Mouse (Mus musculus) heart, postnatal 4 days (tissue): ENCODE data around the gene Srgap2. TPM values are rescaled to one million over a fixed set of nuclear protein-coding genes. Genes with fewer than 3 reads are reported as not detected.

Experiments used
- DNase-seq: peaks from one replicate; pipeline ENCODE4 v3.0.0; 2021
- total RNA-seq, 2 experiments: library from RNA; stranded (reverse); gene quantifications; 2 replicates each; pipeline ENCODE4 v1.2.3; 2021

Srgap2 gene
- total RNA-seq, 2 experiments from 2014 or later, result 34.2 to 40.4 TPM

DNA sequence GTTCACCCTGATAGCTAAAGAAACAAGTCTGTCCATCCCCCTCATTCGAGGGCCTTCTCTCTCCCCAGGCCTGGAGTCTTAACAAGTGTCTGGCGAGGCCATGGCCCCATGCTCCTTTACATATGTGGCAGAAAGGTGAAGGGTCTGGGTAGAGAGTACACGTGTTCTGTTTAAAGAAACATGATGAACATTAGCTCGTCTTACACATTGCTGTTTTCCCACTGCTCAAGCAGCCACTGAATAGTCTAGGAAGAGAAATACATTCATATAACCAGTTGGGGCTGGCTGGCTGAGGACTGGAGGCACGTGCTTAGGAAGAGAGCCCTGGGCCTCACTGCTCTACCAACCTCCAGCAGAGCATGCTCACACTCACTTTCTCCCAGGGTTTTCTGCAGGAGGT lies 191.1 kb downstream of the Srgap2 start:
- DNase-seq, result no peak

DNA sequence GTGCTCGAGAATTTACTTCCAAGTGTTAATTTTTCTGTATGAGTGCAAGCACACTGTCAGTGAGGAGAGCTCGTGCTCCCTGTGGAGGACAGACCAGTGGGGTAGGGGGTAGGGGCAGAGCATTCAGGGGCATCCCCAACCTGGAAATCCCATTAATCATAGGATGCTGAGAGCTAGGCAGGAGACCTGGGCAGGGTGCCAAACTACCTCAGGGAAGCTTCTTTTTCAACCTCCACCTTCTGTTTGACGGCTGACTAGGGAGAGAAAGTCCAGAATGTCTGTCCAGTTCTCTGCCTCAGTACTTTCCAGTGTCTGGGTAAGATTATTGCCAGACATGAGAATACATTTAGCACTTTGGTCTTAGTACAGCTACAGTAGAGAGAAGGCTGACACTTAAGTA lies 191.5 kb downstream of the Srgap2 start:
- DNase-seq, result peak; percentile 24

DNA sequence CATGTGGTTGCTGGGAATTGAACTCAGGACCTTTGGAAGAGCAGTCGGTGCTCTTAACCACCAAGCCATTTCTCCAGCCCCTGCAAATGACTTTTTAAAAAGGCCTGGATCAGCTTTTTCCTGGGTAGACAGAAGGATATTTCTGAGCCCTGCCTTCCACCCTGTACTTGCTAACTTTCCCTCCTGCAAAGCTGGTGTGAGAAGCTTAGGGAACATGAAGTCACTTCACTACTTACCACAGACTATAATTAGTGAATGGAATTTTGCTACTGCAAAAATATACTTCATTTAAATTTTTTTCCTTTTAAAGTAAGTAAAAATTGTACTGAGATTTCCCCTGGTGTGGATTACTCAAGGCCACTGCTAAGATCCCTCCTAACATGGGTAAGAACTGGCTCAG lies 196.0 kb downstream of the Srgap2 start:
- DNase-seq, result no peak

DNA sequence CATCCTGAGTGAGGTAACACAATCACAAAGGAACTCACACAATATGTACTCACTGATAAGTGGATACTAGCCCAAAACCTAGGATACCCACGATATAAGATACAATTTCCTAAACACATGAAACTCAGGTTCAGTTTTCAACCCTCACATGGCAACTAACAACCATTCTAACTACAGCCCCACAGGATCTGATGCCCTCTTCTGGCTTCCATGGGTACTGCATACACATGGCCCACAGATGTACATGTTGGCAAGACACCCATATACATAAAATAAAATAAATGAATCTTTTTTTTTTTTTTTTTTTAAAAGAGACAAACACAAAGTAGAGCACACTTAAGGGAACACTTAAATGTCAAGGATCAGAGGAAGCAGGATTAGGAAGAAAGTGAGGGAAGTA lies 198.1 kb downstream of the Srgap2 start:
- DNase-seq, result peak; percentile 16

DNA sequence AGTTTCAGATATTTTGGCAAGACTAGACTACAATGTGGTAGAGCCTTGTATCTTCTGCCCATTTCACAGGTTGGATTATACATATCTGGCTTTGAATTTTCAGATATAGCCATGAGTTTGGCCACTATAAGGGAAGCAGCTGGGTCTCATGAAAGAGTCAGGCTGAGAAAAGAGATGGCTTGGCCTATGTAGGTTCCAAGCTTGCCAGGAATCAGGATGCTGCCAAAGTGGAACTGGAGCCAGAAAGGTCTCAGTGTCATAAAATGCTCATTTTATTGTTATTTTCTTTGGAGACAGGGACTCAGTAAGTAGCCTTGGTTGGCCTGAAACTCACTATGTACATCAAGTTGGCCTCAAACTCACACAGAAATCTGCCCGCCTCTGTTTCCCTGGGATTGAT lies 200.0 kb downstream of the Srgap2 start:
- no peak for DNase-seq

DNA sequence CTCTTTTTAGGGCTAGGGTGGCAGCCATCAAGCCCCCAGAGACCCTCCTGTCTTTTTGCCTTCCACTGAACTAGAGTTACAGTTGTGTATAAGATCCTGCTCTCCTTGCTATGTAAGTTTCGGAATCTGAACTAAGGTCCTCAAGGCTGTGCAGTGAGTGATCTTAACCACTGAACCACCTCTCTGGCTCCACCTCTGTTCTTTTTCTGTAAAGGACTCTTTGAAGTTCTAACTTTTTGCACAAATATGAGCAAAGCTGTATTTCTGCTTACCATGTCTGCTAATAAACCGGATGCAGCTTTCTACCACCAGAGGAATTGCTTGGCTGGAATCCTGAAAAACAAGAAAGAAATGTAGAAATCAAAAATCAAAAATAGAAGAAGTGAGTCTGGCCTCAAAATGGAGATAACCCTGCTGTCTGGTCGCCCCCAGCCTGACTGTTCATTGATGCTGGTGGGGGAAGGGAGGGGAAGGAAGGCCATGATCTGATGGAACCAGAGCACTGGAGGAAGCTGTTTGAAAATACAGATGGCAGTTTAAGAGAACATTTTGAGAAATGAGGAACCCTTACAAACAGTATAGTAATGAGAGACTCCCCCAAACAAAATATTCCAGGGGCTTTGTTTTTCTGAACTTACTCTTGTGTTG lies 202.2 kb downstream of the Srgap2 start:
- DNase-seq, result no peak

DNA sequence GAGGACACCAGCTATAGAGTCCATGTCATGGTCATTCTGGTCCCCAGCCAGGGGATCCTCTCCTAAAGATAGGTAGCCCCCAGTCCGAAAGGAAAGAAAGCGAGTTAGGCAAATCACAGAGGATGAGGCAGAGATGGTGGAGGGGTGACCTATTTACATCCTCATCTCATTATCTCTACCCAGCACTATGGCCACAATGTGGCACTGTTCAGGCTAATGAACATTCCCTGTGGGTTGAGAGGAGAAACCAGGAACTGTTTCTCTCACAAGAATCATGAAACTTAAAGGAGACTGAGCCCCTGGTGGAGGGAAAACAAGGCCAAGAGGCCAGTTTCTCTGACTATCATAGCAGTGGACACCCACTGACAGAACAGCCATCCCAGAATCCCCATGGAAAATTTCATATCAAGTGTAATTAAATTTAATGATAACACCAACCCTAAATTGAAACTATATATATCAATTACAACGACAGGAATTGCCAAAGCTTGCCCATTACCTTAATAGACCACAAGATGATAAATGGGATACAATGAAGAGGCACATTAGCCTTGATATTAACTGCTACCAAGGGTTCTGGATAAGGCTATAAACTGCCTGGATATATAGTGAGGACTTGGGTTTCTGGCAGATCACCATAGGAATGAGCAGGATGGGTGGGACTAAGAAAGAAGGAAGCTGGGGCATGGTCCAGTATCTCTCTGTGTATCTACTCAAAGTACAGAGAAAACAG lies 207.4 kb downstream of the Srgap2 start:
- no peak for DNase-seq

DNA sequence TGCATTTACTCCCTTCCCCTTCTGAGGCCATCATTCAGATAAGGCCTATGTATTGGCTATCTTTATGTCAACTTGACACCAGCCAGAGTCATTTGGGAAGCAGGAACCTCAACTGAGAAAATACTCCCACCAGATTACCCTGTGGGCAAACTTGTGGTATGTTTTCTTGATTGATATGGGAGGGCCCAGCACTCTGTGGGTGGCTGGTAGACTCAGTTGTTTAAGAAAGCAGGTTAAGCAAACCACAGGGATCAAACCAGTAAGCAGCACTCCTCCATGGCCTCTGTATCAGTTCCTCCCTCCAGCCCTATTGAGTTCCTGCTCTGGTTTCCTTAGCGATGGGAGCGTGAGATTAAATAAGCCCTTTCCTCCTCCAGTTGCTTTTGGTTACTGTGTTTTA lies 208.8 kb downstream of the Srgap2 start:
- DNase-seq, result no peak

DNA sequence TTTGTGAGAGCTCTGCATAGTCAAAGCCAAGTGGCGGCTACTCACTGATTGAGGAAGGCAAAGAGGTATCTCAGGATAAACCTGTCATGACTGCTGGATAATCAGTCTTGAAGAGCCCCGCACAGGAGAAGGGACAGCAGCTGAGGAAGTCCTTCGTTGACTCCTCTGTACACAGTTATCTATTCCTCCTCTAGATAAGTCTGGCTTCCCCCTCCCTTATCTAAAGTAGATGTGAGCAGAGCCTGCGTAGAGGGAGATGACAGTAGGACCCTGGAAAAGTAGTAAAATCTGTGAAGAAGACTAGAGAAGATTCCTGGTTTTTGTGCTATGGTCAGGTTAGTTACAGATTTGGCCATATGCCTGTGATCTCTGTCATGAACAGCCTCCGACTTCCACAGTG lies 209.5 kb downstream of the Srgap2 start:
- DNase-seq, result no peak

DNA sequence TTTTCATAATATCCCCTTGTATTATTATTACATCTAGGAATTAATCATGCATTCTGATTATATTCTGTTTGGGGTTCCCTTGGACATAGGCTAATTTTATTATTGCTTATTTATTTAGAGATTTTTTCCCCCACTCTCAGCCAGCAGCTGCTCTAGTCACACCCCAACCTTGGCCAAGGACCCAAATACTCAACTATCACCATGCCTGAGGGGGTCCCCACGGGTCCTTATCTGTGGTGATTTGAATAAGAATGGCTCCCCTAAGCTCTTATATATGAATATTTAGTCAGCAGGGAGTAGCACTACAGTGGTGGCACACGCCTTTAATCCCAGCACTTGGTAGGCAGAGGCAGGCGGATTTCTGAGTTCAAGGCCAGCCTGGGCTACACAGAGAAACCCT lies 215.9 kb downstream of the Srgap2 start:
- DNase-seq, result no peak

DNA sequence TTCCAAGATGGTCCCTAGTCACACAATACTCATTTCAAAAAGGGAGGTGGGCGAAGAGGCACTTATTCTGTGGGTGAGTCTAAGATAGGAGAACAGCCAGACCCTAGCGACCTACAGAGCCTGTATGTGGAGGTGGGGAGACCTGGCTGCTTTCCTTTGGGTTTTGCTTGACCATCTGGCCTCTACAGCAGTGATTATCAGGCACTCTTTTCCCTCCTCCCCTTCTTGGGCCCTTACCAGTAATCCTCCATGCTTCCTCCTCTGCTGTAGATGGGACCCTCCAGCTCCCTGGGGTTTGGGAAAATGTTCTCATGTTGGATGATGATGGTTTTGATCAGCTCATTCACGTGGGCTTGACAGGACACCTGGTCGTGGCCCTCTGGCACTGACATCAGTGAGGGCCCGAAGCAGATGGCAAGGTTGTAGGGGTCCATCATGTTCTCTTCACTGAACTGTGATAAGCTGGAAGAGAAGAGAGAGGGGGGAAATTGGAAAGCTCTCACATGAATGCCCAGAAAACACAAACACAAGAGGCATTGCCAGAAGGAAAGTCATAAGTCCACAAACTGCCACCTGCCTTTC lies 216.8 kb downstream of the Srgap2 start:
- no peak for DNase-seq

DNA sequence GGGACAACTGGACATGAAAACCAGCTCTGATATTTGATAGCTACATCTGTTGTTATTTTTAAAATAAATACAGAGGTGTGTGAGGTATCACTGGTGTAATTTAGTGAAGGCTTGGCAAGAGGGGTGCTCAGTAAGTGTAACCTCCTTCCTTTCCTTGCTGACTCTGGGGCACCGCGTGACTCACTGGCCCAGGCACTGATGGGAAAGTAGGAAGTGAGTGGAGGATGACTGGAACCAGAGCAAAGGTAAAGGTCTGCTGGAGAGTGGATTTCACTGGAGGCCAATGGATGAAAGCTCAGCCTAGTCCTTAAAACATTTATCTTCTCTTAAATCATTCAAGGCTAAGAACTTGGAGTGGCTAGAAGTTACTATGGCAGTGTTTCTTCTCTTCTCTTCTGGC lies 226.4 kb downstream of the Srgap2 start:
- DNase-seq, result no peak

DNA sequence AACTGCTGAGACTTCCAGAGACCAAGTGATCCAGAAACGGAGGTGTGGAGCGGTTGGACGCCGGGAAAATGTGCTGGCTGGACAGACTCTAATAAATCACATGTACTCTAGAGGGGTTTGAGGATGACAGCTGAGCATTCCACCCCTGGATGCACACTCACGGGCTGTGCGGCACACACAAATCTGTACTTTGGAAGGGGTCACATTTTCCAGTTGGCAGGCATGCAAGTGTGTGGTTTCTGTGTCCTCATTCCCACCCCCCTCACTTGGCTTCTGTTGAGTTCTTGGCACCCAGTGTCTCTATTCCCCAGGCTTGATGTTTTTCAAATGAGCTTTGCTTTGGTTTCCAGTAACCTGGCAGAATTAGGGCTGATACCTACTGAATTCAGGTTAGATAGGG lies 227.4 kb downstream of the Srgap2 start:
- no peak for DNase-seq

DNA sequence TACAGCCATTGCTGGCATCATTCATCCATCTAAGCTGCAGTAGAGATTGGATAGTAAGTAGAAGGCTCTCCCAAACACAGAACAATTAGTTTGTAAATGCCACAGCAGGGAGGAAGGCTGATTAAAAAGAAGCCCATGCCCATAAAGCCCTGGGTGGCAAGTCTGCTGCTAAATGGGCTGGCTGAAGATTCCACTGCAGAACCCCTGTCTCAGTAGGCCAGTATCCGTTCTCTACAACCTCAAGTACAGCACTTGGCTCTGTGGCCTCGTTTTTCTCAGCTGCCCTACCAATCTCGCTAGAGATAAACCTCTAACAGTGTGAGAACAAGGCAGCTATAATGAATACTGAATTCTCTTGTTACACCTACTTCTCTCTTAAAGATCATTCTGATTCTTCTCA lies 227.9 kb downstream of the Srgap2 start:
- DNase-seq, result no peak

DNA sequence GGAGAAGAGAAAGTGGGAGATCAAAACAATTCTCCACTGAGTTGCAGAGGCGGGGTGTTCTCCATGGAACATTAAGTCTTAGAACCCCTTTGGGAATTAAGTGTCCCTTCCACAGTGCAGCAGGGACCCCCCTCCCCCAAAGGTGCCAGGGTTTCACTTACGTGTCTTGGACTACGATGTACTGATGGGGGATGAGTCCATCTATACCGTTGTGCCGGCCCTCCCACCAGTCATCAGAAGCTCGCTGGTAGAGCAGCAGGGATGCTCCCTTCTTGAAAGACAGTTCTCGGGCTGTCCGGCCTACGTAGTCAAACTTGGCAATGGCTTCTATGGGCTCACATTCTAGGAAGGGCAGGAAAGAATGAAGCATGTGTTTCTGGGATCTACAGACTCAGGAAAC lies 229.0 kb downstream of the Srgap2 start:
- DNase-seq, result no peak

DNA sequence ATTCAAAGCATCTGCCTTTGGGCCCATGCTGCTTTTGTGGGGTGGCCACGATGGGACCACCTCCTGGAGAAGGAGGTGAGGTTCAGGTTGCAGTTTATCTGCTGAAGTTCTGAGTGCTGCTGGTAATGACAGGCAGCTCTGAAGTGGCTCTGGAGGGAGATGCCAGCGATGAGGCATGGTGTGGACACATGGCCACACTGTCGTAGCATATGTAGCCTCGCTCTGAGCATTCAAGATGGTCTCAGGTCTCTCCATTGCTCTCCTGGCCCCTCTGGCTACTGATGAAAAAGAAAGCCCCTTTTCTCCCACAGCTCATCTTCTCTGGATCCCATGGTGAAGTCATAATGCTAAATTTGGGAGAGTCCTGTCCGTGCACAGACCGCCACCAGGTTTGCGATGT lies 230.4 kb downstream of the Srgap2 start:
- no peak for DNase-seq

DNA sequence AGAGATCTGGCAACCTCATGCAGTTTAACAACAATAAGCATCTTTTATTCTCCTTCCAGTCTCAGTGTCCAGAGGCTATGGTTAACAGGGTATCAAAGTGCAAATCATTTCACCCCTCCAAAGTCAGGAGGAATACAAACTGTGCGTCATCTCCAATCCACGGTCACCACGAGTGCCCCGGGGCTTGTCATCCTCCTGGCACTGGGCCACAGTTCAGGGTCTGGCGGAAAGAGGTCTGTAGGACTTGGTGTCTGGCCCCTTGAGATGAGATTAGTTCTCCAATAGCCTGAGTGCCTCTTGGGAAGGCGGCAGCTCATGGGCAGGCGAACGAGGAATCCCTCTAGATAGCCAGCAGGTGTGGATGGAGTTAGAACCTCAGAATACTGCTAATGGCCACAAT lies 232.0 kb downstream of the Srgap2 start:
- peak; percentile 37 for DNase-seq

DNA sequence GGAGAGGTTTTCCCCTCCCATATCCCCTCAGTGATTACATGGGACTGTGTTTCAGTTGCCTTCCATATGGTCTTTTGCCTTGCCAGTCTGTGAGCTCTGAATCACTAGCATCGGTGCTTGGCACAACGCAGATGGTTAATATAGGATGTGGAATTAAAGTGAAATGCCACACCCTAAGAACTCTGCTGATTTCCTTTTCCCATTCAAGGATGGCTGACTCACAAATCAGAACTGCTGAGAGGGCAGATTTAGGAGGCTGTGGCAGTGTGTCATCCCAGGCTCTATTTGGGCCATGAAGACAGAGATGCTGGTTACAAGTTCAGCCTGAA lies 233.3 kb downstream of the Srgap2 start:
- no peak for DNase-seq

DNA sequence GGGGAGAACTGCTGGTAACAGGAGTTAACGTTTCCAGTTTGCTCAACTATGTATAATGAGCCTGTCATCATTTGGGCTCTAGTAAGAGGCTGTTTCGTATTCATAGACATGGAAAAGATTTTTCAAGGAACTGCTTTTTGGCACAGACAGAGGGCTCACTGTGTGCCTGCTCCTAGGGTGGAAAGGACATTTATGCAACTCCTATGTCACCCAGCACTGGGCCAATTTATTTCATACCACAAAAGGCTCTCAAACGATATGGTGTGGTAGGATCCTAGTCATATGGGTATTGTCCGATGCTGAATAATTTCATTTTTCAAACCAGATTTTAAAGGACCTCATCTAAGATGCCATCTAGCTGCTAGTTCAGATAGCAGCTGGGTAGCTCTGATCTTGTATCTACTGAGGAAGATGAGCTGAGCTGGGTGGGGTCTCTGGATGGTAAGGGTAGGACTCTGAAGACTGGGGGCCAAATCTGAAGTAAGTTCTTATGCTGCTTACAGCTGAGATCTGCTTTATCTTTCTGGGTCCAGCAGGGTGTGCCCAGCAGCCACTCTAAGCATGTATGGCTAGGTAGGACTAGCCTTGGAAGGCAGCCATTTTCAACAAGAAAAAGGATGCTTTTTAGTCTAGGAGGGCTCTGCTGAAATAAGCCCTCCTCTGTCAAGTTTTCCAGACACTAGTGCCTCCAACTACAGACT lies 233.8 kb downstream of the Srgap2 start:
- no peak for DNase-seq

DNA sequence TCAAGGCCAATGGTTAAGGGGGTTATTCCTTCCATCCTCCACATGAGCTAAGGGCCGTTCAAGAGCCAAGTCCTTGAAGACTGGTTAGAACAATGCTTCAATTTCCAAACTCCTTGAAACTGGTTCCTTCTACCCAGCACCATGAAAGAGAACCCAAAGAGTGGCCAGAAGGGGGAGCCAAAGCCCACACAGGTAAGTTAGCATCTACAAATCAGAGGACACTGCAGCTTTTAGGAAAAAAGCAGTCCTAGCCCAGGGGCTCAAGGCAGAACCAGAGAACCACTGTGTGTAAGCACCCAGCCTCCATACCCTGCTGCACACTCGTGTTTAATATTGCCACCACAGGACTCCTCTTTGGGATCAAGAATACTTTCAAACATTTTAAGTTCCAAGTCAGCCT lies 236.5 kb downstream of the Srgap2 start:
- DNase-seq, result peak; percentile 67

DNA sequence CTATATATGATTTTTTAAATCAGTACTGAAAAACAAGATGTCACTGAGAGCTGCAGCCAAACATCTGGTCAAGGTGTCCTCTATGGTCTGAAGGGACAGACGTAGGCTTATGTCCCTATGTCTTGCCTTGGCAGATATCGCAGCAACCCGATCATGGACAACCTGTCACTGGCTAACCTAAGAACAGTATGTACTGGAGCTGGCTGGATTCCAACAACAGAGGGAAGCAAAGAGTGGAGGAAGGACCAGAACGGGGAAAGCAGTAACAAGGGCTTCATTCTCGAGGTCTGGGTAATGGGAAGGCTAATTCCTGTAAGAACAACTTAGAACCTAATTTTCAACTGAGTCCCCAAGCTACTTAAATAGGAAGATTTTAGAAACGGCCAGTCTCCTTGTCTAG lies 238.2 kb downstream of the Srgap2 start:
- DNase-seq, result no peak

DNA sequence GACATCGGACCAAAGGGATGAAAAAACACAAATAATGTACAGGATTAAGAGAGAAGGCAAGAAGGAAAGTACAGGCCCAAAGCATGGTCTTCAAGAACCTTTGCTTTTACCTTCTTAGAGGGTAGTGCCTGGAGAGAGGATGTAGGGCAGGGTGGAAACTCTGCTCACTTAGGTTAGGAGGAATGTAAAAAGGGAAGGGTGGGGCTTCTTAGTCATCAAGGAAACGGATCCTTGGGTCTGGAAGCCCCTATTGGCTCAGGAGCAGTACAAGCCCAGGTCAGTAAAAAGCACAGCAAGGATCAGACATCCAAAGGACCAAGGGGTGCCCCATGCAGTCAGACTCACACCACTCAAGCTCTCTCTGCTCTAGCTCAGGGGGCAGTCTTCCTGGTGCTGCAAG lies 239.9 kb downstream of the Srgap2 start:
- no peak for DNase-seq

DNA sequence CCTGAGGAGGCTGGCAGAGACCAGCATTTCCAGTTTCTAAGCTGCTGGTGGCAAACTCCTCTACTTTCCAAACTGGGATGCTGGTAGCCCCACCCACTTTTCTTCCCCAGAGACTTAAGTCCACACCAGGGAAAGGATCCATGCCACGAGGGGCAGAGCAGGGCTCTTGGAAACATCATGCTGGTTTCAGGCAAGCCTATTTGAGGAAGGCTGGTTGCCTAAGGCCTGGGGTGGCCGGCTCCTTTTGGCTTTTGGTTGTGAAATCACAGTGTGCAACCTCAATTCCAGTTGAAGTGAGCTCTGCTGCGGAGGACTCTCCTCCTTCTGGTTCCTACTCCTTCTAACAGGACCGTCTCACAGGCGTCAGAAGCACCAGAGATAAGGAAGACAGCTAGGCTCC lies 240.3 kb downstream of the Srgap2 start:
- DNase-seq, result no peak

DNA sequence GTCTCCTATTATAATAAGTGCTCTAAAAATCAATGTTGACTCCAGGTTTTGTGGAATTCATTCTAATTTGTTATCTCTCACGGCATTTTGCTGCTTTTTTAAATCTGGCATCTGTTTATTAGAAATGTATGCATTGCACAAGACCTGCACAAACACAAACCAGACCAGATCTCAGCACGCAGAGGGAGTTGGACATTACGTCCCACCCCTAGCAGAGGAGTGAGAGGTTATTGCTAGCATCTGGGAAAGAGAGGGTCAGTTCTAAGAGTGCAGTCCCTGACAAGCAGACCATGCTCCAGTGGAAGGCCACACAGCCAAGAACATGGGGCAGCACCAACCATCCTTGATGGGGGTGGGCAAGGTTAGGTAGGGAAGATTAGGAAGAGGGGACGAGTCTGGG lies 242.5 kb downstream of the Srgap2 start:
- no peak for DNase-seq
